Mouse (Mus musculus) heart, postnatal 4 days (tissue): Measurements from ENCODE around the gene Ankrd63. TPM values are rescaled to one million over a fixed set of nuclear protein-coding genes. Genes with fewer than 3 reads are reported as not detected.

Experiments used
- DNase-seq: peaks from one replicate; pipeline ENCODE4 v3.0.0; 2021
- total RNA-seq, 2 experiments: library from RNA; stranded (reverse); gene quantifications; 2 replicates each; pipeline ENCODE4 v1.2.3; 2021

The Ankrd63 gene
- total RNA-seq, 2 experiments from 2014 or later: 1.3 to 1.4 TPM

DNA sequence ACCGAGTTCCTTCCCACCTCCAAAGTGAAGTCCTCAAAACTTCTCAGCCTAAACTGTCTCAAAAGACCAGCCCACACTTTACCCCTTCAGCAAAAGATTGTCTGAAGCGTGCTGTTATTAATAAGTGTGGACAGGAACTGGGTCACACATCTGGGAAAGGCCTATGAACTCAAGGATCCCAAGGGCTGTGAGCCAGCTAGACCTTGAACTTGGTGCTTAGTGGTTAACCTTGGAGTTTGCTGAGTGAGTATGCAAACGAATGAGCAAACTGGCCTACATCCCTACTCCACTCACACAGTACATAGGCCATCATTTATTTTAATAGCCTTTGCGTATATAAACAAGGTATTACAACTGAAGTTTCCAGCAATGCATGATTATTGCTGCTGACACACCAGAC, 21.7 kb upstream of the Ankrd63 start:
- no peak for DNase-seq

- DNase-seq: no peak
Observed at GRCm38 (mm10) chr2:118723693-118724486, 20.1 kb upstream of the Ankrd63 start.

DNA sequence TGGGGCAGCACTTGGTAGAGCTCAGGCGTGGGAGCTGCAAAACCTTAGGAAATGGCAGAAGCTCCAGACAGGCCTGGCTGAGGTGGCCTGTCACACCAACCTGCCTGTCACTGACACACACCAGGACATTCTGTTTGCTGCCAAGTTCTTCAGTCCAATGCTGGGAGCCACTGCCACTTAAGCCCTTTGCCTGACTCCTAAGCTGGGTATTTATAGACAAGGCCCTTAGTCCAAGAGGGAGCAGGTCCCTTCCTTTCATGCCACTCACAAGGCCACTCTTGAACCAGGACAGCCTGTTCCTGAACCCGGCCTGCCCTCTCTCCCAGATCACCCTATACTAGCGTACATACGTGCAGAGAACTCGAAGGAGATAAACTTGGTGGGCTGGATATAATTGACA, 12.9 kb upstream of the Ankrd63 start:
- DNase-seq: peak; percentile 73

GRCm38 (mm10) chr2:118714230-118714629, 10.5 kb upstream of the Ankrd63 start:
- DNase-seq: no peak

DNA sequence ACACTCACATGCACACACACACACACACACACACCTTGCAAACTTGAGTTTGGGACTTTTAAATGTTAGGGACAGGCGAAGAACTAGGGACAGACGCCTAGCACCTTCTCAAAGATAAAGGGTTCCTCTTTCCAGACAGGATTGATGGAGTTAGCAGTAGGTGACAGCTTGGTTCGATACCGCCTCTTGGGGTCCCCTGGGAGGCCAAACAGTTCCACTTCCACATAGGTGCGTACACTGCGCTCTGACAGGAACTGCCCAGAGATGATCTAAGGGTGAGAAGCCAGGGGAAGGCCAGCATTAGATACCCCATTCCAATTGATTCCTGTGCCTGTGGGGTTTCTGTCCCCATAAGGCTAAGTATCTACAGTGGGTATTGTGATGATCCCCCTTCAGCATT, 9.9 kb upstream of the Ankrd63 start:
- no peak for DNase-seq

- peak; percentile 70 for DNase-seq
Observed at GRCm38 (mm10) chr2:118711038-118711494, 7.3 kb upstream of the Ankrd63 start.

DNA sequence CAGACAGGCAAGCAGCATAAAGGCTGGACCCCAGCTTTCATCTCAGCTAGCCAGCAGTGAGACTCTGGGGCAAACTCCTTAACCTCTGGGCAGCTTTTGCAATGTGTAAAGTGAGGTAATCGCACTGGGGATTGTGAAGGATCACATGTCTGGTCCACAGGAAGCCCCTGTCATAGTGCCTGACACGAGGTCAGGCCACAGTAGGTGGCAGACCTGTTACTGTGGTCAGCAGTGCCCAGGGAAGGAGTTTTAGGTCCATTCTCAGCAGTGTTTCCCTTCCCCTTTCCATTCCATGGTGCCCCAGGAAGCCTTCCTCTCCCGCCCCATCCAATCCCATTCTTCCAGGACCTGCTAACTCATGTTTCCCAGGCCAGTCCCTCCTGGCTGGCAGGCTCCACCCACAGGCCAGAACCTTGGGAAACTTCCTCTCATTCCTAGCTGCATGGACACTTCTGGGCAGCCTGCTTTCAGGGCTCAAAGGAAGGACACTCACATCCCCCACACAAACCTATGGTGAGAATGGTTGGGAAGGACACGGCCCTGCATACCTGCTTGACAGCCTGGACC, 6.0 kb upstream of the Ankrd63 start:
- DNase-seq: no peak

DNA sequence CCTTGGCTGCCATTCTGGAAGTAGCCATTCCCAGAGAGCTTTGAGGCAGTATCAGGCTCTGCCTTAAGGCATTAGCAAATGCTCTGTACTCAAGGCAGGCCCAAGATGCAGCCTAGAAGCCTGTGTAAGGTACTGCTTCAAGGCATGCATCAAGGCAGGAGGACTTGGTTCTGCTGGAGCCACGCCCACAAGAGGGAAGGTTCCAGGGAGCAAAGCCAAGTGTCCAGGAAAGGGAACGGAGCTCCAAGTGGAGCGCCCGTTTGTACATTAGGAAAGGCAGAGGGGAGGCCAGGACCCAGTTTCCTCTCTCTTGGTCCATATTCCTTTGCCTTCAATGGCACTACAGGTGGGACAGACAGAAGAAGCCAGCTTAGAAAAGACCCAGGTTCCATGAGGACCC, 4.7 kb upstream of the Ankrd63 start:
- peak; percentile 44 for DNase-seq

DNA sequence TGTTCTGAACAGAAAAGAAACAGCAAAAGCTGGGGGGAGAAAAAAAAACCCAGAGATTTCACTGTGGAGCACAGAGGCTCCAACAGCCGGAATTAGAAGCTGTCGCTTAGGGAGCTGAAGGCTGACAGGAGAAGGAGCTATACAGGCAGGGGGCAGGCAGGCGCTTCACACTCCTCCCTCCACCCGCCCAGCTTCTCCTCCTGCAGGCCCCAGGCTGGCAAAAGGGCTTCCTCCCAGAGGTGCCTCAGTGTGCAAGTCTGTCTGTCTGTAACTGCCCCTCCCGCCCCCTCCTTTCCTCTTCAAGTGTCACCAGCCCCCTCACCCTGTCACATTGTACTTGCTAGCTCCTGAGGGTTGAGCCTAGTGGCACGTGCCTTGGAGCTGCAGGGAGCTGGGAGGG, 2.7 kb upstream of the Ankrd63 start:
- DNase-seq: no peak

DNA sequence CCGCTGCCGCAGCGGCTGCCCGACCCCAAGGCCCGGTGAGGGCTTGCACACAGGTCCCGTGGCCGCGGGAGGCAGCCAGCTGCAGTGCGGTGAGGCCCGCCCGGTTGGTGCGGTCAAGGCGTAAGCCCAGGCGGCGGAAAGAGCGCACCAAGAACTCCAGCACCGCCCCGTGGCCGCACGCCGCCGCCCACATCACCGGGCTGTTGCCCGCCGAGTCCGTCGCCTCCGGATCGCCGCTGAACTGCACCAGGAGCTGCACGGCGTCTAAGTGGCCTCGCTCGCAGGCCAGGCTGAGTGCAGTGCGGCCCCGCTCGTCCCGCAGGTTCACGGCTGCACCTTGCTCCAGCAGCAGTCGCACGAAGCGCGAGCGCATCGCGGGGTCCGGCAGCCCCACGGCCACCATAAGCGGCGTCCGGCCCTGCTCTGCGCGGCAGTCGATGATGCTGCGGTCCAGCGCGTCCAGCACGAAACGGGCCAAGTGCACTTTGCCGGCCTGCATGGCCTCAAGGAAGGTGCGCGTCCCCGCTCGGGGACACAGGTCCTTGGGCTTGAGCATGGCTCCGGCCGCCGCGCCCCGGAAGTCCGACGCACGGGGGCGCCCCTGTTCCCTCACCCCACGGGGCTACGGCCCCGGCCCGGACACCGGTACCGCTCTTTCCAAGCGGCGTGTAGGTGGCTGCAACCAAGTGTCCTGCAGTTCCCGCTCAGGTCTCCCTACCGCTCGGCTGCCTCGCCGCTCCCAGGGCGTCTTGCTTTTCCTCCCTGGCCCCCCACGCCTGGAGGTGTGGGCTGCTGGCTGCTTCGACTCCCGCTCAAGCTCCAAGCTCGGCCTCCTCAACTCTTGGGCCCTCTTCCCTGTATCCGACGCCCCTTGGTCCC, 641 bp downstream of the Ankrd63 start:
- peak; percentile 67 for DNase-seq

DNA sequence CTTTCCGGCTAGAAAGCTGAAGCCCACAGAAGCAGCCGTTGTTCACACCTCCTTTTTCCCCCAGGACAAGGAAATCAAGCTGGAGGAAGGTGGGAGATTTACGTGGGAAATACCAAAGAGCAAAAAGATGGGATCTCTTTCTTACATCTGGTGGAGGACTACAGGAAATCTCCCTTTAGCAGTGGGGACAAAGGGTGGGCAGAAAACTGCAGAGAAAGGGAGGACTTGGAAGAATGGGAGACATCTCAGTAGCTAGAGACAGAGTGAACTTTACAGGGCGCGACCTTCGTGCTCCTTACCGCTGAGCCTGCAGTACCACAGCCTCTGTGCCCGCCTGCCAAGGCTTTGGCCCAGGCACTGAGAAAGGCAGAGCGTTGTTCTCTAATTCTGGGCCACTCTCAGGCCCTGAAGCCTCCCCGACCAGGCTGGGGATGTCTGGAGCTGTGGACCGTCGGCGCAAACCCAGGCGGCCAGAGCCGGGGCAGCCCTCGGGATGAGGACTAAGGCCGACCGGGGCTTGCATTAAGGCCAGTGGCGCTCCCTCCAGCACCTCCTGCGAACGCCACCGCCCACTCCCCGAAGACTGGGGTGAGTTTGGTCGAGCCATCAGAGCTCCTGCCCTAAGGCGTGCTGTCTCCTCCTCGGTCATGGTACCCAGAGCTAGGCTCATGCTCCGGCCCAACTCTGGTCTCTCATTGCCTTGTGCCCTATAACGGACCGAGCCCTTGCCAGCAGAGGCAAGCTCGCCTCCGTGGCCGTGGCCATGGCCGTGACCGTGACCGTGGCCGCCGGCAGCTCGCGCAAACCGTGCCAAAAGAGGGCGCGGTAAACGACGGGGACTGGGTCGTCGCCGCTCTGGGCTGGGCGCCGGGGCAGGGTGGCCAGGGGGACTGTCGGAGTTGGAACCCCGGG, 1.5 kb downstream of the Ankrd63 start:
- no peak for DNase-seq

DNA sequence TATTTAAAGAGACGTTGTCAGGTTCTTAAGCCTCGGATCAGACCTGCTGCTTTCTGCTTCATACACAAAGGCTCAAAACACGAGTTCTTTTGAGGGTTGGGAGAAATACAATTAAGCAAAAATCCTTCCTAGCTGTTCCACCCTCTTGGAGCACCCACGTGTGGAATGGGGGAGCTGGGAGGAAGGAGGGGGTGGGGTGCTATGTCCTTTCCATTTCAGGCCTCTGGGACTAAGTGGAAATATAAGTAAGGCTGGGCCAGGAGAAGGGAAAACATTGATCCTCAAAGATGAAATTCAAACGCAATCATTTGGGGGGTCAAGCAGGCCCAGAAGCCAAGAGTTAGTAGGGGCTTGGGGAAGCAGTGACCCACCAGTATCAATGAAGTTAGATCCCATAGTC, 2.6 kb downstream of the Ankrd63 start:
- DNase-seq: no peak

GRCm38 (mm10) chr2:118700179-118701062, 3.3 kb downstream of the Ankrd63 start:
- peak; percentile 94 for DNase-seq

DNA sequence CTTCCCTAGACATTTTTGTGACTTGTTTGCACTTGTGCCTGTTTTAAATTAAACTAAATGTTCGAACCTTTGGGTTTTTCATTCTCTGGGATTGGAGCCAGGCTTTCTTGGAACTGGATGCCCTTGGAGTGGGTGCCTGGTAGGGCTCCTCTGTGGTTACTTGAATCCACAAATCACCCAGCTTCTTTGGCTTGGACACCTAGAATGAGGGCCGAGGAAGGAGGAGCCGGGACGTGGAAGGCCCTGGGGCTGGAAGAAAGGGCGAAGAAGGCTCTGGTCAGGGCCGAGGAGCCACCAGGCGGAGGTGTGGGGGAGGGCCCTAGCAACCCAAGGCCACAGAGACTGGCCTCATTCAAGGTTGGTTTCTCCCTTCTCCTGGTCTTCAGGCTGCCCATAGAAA, 5.8 kb downstream of the Ankrd63 start:
- DNase-seq: no peak

- DNase-seq: no peak
Observed at GRCm38 (mm10) chr2:118697311-118697877, 6.4 kb downstream of the Ankrd63 start.

- DNase-seq: peak; percentile 51
Observed at GRCm38 (mm10) chr2:118696451-118697308, 7.1 kb downstream of the Ankrd63 start.

DNA sequence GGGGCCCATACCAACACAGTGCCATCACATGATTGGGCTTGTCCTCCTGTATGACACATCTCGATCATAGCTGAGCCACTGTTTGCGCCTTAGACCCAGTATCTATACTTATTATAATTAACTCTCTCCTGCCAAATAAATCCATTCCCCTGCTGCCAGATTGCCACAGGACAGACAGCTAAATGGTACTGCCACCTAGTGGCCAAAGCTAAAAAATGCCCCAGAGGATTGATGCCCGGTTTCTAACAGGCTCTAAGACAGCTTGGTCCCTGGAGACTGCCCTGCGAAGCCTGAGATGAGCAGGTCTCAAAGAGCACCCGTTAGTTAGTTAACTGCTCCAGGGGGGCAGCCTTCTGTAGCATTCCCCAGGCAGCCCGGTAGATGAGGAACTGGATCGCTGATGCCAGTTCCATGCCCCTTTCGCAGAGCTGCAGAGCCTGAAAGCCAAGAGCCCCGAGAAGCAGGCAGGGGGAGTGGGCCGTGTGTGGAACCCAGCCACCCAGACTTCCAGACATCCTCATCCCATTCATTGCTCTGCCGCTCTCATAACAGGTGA, 8.0 kb downstream of the Ankrd63 start:
- DNase-seq: peak; percentile 64

DNA sequence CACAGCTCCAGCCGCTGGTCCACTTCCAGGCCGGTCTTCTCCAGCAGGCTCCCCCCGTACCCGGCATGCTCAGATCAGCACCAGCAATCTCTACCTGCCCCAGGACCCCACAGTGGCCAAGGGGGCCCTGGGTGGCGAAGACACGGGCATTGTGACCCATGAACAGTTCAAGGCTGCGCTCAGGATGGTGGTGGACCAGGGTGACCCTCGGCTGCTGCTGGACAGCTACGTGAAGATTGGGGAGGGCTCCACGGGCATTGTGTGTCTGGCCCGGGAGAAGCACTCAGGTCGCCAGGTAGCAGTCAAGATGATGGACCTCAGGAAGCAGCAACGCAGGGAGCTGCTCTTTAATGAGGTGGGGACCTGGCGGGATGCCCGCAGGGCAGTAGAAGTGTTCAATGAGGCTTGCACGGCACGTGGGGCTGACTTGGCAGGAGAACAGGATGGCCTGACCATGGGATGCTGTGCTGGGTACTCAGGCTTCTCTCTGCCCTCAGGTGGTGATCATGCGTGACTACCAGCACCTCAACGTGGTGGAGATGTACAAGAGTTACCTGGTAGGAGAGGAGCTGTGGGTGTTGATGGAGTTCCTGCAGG, 10.3 kb downstream of the Ankrd63 start:
- DNase-seq: no peak

- peak; percentile 40 for DNase-seq
Observed at GRCm38 (mm10) chr2:118689875-118690274, 13.9 kb downstream of the Ankrd63 start.
